Mouse (Mus musculus): Measurements from ENCODE around the gene Cenpx.
"Not testable (repeated sequence)": the region's sequence is repeated elsewhere in the genome, so short reads cannot be mapped to it uniquely, and the experiment has no call there.

Gene Cenpx

DNA sequence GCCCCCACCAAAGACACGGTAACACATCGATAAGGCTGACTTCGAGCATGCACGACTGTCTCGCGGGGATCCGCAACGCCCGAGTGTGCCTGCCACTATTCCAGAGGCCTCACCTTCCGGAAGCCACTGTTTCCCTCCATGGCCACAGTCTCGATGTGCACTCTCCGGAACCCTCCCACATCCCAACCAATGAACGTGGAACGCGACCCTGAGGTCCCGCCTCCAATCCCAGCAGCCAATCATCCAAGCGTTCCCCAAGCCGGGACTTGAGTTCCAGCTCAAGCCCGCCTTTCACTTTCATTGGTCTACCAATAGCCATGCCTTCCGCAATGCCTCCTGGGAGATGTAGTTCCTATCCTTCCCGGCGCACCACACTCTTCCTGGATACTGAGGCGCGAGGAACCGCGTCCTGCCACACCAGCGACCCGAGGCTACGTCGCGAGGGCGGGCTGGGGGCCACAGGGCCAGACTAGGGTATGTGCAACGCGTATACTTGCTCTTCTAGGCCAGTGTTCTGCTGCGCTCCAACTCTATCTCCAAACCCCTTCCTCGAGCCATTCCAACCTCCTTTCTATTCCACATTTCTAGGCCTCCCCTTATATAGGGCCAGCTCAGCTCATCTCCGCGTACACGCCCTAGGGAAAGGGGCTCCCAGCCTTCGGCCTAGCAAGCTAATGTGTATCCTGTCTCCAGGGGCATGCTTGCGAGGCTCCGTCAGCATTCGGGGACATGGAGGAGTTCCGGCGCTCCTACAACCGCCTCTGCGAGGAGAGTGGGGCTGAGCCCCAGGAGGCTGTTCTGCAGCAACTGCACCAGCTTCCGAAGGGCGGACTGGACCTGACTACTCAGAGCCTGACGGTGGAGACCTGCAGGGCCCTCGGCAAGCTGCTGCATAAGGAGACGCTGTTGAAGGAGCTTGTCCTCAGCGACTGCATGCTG, at the start of gene Cenpx, which contains the start of gene Lrrc45:
Gene Cenpx, minus strand, starts transcription at position 159 of the 939 bp plus-strand sequence.
Gene Lrrc45, plus strand, starts transcription at position 346 of the 939 bp plus-strand sequence.
- no peak for TF ChIP-seq GATA4 (IDR thresholded peaks at IDR 0.05; ENCODE audit: insufficient replicate concordance, low read length)

DNA sequence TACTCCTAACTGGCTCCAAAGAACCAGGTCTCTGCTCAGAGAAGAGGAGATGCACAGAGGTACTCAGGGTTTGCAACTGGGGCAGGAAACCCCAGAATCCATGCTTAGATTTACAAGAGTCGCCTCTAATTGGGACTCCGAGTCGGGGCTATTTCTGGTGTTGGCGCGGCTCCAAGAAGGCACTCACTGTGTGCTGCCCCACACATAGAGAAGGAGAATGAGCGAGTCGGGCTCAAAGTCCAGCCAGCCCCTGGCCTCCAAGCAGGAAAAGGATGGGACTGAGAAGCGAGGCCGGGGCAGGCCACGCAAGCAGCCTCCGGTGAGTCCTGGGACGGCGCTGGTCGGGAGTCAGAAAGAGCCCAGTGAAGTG, 49.1 kb upstream of the Cenpx start, which contains the start of gene Hmga1b:
Gene Hmga1b, plus strand, starts transcription at position 123 of the 370 bp plus-strand sequence.
- TF ChIP-seq GATA4 (IDR thresholded peaks at IDR 0.05; ENCODE audit: insufficient replicate concordance, low read length) = not testable (repeated sequence)

- TF ChIP-seq GATA4 (IDR thresholded peaks at IDR 0.05; ENCODE audit: insufficient replicate concordance, low read length) = no peak
Measured at GRCm38 (mm10) chr11:120761811-120762671, 48.5 kb upstream of the Cenpx start.

GRCm38 (mm10) chr11:120760236-120760635, 46.7 kb upstream of the Cenpx start:
- no peak for TF ChIP-seq GATA4 (IDR thresholded peaks at IDR 0.05; ENCODE audit: insufficient replicate concordance, low read length)

DNA sequence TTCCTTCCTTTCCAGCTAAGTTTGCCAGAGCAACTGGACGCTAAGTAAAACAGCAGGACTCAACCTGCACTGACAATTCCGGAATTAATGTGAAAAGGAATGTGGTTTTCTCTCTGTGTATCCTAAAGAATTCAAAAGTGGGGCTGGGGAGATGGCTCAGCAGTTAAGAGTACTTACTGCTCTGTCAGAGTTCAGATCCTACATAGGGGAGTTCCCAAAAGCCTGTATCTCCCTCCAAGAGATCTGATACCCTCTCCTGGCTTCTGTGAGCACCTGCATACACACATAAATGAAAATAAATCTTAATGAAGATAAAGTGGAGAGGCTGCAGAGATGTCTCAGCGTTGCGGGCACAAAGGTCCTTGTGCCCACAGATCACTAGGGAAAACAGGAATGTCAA, 38.1 kb upstream of the Cenpx start:
- TF ChIP-seq GATA4 (IDR thresholded peaks at IDR 0.05; ENCODE audit: insufficient replicate concordance, low read length) = no peak

DNA sequence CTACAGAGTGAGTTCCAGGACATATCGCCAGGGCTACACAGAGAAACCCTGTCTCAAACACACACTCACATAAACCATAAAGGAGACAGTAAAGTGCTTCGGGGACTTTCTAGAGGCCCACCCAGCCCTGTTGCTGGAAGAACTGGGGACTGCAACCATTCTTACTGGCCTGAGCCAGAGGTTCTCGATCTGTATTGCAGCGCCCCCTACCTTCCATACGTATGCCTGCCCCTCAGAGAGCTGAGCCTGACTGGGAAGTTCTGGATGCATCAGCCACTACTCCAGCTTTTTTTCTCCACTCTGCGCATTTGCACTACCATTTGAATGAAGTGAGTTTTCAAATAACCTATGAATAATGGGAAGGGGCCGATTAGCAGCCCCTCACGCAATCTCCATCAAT, 35.9 kb upstream of the Cenpx start:
- TF ChIP-seq GATA4 (IDR thresholded peaks at IDR 0.05; ENCODE audit: insufficient replicate concordance, low read length) = no peak

DNA sequence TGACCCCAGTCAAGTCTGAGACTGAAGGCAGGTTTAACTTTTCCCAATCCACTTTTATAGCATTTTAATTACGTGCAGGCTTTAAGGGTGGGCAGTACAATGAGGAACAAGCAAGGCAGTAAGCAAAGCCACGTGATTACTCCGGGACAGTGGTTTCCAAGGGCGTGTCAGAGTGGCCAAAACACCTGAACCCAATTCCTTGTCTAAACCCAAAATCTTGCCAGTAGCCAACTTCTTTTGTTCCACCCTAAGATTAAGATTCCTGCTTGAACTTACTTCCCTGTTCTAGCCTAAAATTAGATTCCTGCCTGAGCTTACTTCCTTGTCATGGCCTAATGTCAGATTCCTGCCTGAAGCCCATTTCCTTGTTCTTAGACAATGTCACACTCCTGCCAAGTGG, 34.4 kb upstream of the Cenpx start:
- TF ChIP-seq GATA4 (IDR thresholded peaks at IDR 0.05; ENCODE audit: insufficient replicate concordance, low read length) = no peak

GRCm38 (mm10) chr11:120744121-120744701, 30.7 kb upstream of the Cenpx start:
- TF ChIP-seq GATA4 (IDR thresholded peaks at IDR 0.05; ENCODE audit: insufficient replicate concordance, low read length) = no peak

DNA sequence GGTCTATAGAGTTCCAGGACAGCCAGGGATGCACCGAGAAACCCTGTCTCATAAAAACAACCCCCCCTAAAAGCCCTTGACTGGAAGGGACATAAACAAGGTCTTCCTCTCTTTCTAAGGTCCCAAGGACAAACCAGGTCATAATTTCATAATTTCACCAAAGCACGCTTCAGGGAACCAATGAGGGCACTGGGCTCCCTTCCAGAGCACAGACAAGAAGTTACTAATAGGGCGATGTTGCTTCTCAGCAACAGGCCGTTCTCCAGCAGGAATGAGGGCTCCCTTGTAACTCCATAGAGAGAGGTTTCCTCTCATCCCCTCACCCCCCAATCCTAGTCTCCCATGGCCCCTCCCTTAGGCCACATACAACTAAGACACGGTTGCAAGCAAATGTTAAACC, 27.4 kb upstream of the Cenpx start:
- no peak for TF ChIP-seq GATA4 (IDR thresholded peaks at IDR 0.05; ENCODE audit: insufficient replicate concordance, low read length)

DNA sequence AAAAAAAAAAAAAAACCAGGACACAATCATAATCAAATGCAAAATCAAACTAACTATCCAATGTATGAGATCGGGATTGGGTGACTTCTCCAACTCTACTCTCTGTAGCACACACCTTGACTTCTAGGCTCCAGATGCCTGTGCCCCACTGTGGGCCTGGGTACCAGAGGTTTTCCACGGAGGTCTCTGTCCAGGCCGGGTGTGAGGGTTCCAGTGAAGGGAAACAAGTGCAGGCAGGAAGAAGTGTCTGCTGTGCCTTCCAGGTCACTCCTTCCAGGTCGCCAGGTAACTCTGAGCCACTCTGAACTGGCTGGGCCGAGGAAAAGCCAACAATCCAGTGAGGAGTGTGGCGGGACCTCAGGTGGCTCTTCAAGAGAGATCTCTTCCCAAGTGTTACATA, 22.9 kb upstream of the Cenpx start:
- TF ChIP-seq GATA4 (IDR thresholded peaks at IDR 0.05; ENCODE audit: insufficient replicate concordance, low read length) = no peak

DNA sequence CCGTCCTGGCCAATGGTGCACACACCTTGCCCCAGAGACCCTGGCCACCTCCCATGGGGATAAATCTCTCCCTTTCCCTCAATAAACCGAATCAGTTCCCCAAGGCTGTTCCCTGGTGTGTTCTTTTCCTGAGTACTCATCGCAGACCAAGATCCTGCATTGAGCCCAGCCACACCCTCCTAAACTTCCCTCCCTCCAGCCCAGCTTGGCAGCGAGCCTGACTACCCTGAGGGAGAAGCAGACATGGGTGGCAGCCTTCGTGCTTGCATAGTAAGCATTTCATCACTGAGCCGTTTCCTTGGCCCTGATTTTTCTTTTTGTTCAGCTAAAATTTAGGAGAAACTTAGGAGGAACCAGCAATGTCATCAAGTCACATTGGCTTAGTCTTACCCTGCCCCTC, 20.0 kb upstream of the Cenpx start:
- no peak for TF ChIP-seq GATA4 (IDR thresholded peaks at IDR 0.05; ENCODE audit: insufficient replicate concordance, low read length)

- TF ChIP-seq GATA4 (IDR thresholded peaks at IDR 0.05; ENCODE audit: insufficient replicate concordance, low read length) = no peak
Measured at GRCm38 (mm10) chr11:120731858-120732680, 18.5 kb upstream of the Cenpx start, which contains the start of gene Cbr2. Cbr2 (minus strand) TSS chr11:120732114.

- no peak for TF ChIP-seq GATA4 (IDR thresholded peaks at IDR 0.05; ENCODE audit: insufficient replicate concordance, low read length)
Measured at GRCm38 (mm10) chr11:120731395-120731794, 17.9 kb upstream of the Cenpx start.

- TF ChIP-seq GATA4 (IDR thresholded peaks at IDR 0.05; ENCODE audit: insufficient replicate concordance, low read length) = no peak
Measured at GRCm38 (mm10) chr11:120730331-120730870, 16.9 kb upstream of the Cenpx start.

All from liver, adult (tissue).